Mouse (Mus musculus): ENCODE measurements around the gene Neil3.

- TF ChIP-seq CTCF (conservative IDR thresholded peaks at IDR 0.05; ENCODE audit: insufficient read depth, insufficient read length, low read depth, low read length) (no peak), POLR2A (IDR thresholded peaks at IDR 0.05; ENCODE audit: low read depth, low read length) (no peak)
Observed at GRCm38 (mm10) chr8:53661436-53661835, 22.6 kb upstream of the Neil3 start.
